Mouse (Mus musculus) hematopoietic stem cell, adult 5-6 weeks (primary cell): ENCODE results near the gene B230217C12Rik. TPM values are rescaled to one million over a fixed set of nuclear protein-coding genes. Genes with fewer than 3 reads are reported as not detected.

Experiments
- ATAC-seq, 2 experiments: fragments of 125-278 bp in 1 of 2; replicated peaks in 1 of 2; 2 replicates each; pipeline ENCODE4 v1.8.0; 2016 to 2017; ENCODE audit warnings: inconsistent platforms in 2 of 2, mild to moderate bottlenecking in 2 of 2, moderate number of reproducible peaks in 2 of 2, low read depth in 1 of 2, moderate TSS enrichment in 1 of 2; ENCODE audit not compliant: low FRiP score in 2 of 2, poor library complexity in 2 of 2, severe bottlenecking in 2 of 2, insufficient read depth in 1 of 2, low TSS enrichment in 1 of 2
- total RNA-seq: library from RNA; stranded (forward); fragments of 172-1452, 232-1000 nt; gene quantifications from 2 replicates; pipeline ENCODE4 v1.2.3, GENCODE M21; 2017

B230217C12Rik gene
- total RNA-seq, 1 experiment from 2014 or later, result 1.5 TPM

- ATAC-seq, result peak; percentile 61 to 67; a peak in 3 of 4 replicates
These were observed 43.0 kb downstream of the B230217C12Rik start for GRCm38 (mm10) chr11:97883542-97883917.

- ATAC-seq, result peak; percentile 96 to 98
These were observed 43.5 kb downstream of the B230217C12Rik start, which contains the start of gene Fbxo47 for GRCm38 (mm10) chr11:97883918-97884600. Gene Fbxo47, minus strand, starts transcription at chr11:97884154.

DNA sequence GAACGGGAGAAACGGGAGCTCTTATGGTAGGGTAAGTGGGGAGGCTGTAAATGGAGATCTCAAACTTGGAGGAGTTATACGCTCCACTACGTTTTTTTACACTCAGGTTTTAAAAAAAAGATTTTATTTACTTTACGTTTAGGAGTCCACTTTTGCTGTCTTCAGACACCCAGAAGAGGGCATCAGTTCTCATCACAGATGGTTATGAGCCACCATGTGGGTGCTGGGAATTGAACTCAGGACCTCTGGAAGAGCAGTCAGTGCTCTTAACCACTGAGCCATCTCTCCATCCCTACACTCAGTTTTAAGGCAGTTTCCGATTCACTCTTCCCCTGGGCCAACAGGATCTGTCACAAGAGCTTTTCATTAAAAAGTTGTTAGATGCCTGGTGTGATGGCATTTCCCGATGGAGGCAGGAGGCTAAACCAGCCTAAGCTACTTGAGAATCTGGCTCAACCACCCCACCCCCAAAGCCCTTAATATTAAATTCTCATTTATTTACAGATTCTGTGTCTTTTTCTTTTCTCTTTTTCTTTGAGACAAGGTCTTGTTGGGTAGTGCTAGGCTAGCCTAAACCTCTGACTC lies 44.1 kb downstream of the B230217C12Rik start:
- no peak for ATAC-seq

DNA sequence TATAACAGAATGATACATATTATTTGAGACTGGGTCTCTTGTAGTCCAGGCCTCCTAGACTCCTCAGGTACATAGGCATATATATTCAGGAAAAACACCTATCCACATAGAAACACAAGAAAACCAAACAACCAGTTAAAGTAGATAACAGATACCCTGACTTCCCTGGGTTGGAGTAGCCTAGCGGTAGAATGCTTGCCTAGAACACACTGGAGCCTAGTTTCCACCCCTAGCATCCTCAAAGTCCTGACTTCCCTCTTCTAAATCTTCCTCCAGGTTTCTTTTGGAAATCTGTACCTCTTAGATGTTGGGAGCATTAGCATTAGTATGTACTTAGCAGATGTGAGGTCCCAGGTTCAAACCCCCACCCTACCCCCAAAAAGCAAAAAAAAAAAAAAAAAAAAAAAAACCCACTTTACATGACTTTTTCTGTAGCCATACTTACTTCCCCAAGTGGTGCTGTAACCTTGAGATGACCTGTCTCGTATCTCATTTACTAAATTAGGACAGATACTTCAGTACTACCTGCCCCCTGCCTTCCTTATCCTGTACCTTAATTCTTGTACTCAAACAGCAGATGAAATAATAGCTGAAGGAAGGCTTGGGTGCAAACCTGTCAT lies 44.8 kb downstream of the B230217C12Rik start:
- no peak for ATAC-seq

DNA sequence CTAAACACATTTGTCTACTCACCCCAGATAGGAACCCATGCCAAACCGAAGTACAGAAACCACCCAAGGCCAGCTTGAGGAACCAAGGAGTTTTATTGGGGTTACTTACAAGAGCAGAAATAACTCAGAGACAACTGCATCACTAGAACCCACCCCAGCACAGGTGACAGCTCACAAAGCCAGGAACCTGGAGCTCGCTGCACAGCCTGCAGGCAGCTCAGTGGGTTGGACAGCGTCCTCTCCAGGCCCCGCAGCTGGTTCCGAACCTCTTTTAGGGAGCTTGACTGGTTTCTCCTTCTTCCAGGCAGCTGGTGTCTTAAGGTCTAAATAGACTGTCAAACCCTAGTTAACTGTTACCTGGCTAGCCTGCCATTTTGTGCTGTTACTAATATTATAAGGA lies 51.2 kb downstream of the B230217C12Rik start:
- ATAC-seq, result no peak

Other genes with a start within 250 kb of the B230217C12Rik start
- 2.1 and 2.2 TPM in 2 replicates for gene Epop, start 211.1 kb upstream of the B230217C12Rik start, total RNA-seq
- 16.5 and 19.5 TPM in 2 replicates for gene Mllt6, start 177.4 kb upstream of the B230217C12Rik start, total RNA-seq
- 4.8 and 9.2 TPM in 2 replicates for gene Cisd3, start 155.0 kb upstream of the B230217C12Rik start, total RNA-seq
- 1.5 and 2.8 TPM in 2 replicates for gene Pcgf2, start 140.3 kb upstream of the B230217C12Rik start, total RNA-seq
- gene Psmb3, start 137.4 kb upstream of the B230217C12Rik start, total RNA-seq, result 93.0 and 116 TPM in 2 replicates
- 42.3 and 81.6 TPM in 2 replicates for gene Pip4k2b, start 96.1 kb upstream of the B230217C12Rik start, total RNA-seq
- 18.8 and 23.3 TPM in 2 replicates for gene Cwc25, start 74.2 kb upstream of the B230217C12Rik start, total RNA-seq
- gene 1700001P01Rik, start 64.9 kb upstream of the B230217C12Rik start, total RNA-seq, result 0.69 TPM in 1 of 2 replicates, not detected in the other
- gene Rpl23, start 58.3 kb upstream of the B230217C12Rik start, total RNA-seq, result 1,424 and 2,771 TPM in 2 replicates
- 220 and 229 TPM in 2 replicates for gene Lasp1, start 41.8 kb upstream of the B230217C12Rik start, total RNA-seq
- 0.25 and 2.2 TPM in 2 replicates for gene Fbxo47, start 43.4 kb downstream of the B230217C12Rik start, total RNA-seq
- 0.56 and 5.5 TPM in 2 replicates for gene Plxdc1, start 145.7 kb downstream of the B230217C12Rik start, total RNA-seq
- 1.3 and 3.2 TPM in 2 replicates for gene Arl5c, start 155.4 kb downstream of the B230217C12Rik start, total RNA-seq
- gene Cacnb1, start 182.3 kb downstream of the B230217C12Rik start, total RNA-seq, result 2.9 and 6.9 TPM in 2 replicates
- 1,707 and 1,745 TPM in 2 replicates for gene Rpl19, start 185.9 kb downstream of the B230217C12Rik start, total RNA-seq
- not detected in 2 replicates for gene Stac2, start 212.7 kb downstream of the B230217C12Rik start, total RNA-seq